Mouse (Mus musculus) embryonic facial prominence, embryonic 15.5 days (tissue): ENCODE measurements around the gene Fam114a1. TPM values are rescaled to one million over a fixed set of nuclear protein-coding genes. Genes with fewer than 3 reads are reported as not detected.
A peak's percentile ranks its signal among the peaks of the same experiment; 100 is the strongest.

ENCODE experiments used
- ATAC-seq: fragments of 200-750 bp; cut with Nextera tagmentation; 2 replicates; pipeline ENCODE4 v1.8.0; 2017; ENCODE audit warnings: low read depth, moderate TSS enrichment; ENCODE audit not compliant: insufficient number of reproducible peaks, low FRiP score, low TSS enrichment
- H3K27ac ChIP-seq: fragments of 300-500 bp; sonication (generic); replicated peaks from 2 replicates; pipeline ENCODE4 v1.5.1; 2015; ENCODE audit warnings: mild to moderate bottlenecking, inconsistent platforms
- H3K27me3 ChIP-seq: fragments of 300-500 bp; sonication (generic); 2 replicates; pipeline ENCODE4 v1.6.1; 2015; ENCODE audit warnings: inconsistent platforms
- H3K36me3 ChIP-seq: fragments of 300-500 bp; sonication (generic); 2 replicates; pipeline ENCODE4 v1.6.1; 2015; ENCODE audit warnings: mild to moderate bottlenecking, inconsistent platforms
- H3K4me1 ChIP-seq: fragments of 300-500 bp; sonication (generic); 2 replicates; pipeline ENCODE4 v1.6.1; 2015; ENCODE audit warnings: inconsistent platforms
- H3K4me2 ChIP-seq: fragments of 300-500 bp; sonication (generic); replicated peaks from 2 replicates; pipeline ENCODE4 v1.6.1; 2015; ENCODE audit warnings: mild to moderate bottlenecking, inconsistent platforms
- H3K4me3 ChIP-seq: fragments of 300-500 bp; sonication (generic); replicated peaks from 2 replicates; pipeline ENCODE4 v1.5.1; 2015; ENCODE audit warnings: mild to moderate bottlenecking, inconsistent platforms
- H3K9ac ChIP-seq: fragments of 300-500 bp; sonication (generic); 2 replicates; pipeline ENCODE4 v1.6.1; 2015; ENCODE audit warnings: inconsistent platforms
- H3K9me3 ChIP-seq: fragments of 300-500 bp; sonication (generic); replicated peaks from 2 replicates; pipeline ENCODE4 v1.6.1; 2016; ENCODE audit warnings: inconsistent platforms
- WGBS: fragments of 180-500 bp; shearing (Covaris S2); methylation state at CpG from one replicate; pipeline ENCODE4 v1.1.7; 2015; 5-methylcytosine and 5-hydroxymethylcytosine counted together
- polyA plus RNA-seq: library from polyadenylated mRNA; unstranded; fragments of >200 nt; fragmentation: Nextera tagmentation; extraction: Ambion mirVana; gene quantifications from 2 replicates; pipeline ENCODE4 v1.2.1, GENCODE M21; 2015

Gene Fam114a1
- polyA plus RNA-seq, 1 experiment from 2014 or later = 71.3 TPM

- H3K4me2 ChIP-seq = no peak overlapping the region
- H3K4me1 ChIP-seq = no peaks in the 10 kb centered on the region
- no peak overlapping the region for H3K27ac ChIP-seq
- H3K27me3 ChIP-seq = no peaks in the 10 kb centered on the region
- no peaks in the 10 kb centered on the region for H3K36me3 ChIP-seq
- 91% methylated on average over 4 of the region's 4 CpGs for WGBS
- H3K9ac ChIP-seq = no peak overlapping the region
- no peaks in the 10 kb centered on the region for H3K9me3 ChIP-seq
- ATAC-seq = no peak
- H3K4me3 ChIP-seq = no peak overlapping the region
Observed at GRCm38 (mm10) chr5:65062236-65062635, 92.4 kb downstream of the Fam114a1 start.

GRCm38 (mm10) chr5:65063266-65063665, 93.4 kb downstream of the Fam114a1 start:
- H3K27ac ChIP-seq = no peak overlapping the region
- no peak overlapping the region for H3K9ac ChIP-seq
- H3K9me3 ChIP-seq = no peaks in the 10 kb centered on the region
- WGBS = 77% methylated on average over 2 of the region's 2 CpGs
- H3K36me3 ChIP-seq = no peaks in the 10 kb centered on the region
- no peaks in the 10 kb centered on the region for H3K4me1 ChIP-seq
- no peak overlapping the region for H3K4me3 ChIP-seq
- no peak overlapping the region for H3K4me2 ChIP-seq
- H3K27me3 ChIP-seq = no peaks in the 10 kb centered on the region
- ATAC-seq = no peak

- Histone ChIP-seq H3K36me3 (no peaks in the 10 kb centered on the region), H3K27ac (no peak overlapping the region), H3K27me3 (no peaks in the 10 kb centered on the region), H3K4me1 (no peaks in the 10 kb centered on the region), H3K9me3 (no peaks in the 10 kb centered on the region), H3K4me2 (no peak overlapping the region), H3K4me3 (no peak overlapping the region), H3K9ac (no peak overlapping the region)
- 73% methylated on average over 6 of the region's 6 CpGs for WGBS
- ATAC-seq = no peak
Observed at GRCm38 (mm10) chr5:65068166-65068565, 98.3 kb downstream of the Fam114a1 start.

GRCm38 (mm10) chr5:65069872-65070271, 100.0 kb downstream of the Fam114a1 start:
- H3K9me3 ChIP-seq = no peaks in the 10 kb centered on the region
- no peak overlapping the region for H3K27ac ChIP-seq
- H3K27me3 ChIP-seq = no peaks in the 10 kb centered on the region
- no peak for ATAC-seq
- H3K9ac ChIP-seq = no peak overlapping the region
- H3K4me1 ChIP-seq = no peaks in the 10 kb centered on the region
- no peaks in the 10 kb centered on the region for H3K36me3 ChIP-seq
- 76% methylated on average over 11 of the region's 11 CpGs for WGBS
- H3K4me3 ChIP-seq = no peak overlapping the region
- H3K4me2 ChIP-seq = no peak overlapping the region

- no peak overlapping the region for H3K27ac ChIP-seq
- 22% methylated on average over 6 of the region's 6 CpGs for WGBS
- H3K4me2 ChIP-seq = no peak overlapping the region
- H3K4me1 ChIP-seq = no peaks in the 10 kb centered on the region
- H3K4me3 ChIP-seq = no peak overlapping the region
- H3K9ac ChIP-seq = no peak overlapping the region
- H3K9me3 ChIP-seq = no peaks in the 10 kb centered on the region
- H3K27me3 ChIP-seq = no peaks in the 10 kb centered on the region
- no peak for ATAC-seq
- H3K36me3 ChIP-seq = no peaks in the 10 kb centered on the region
Observed at GRCm38 (mm10) chr5:65071689-65072118, 101.8 kb downstream of the Fam114a1 start.

- Histone ChIP-seq H3K4me1 (no peaks in the 10 kb centered on the region), H3K9me3 (no peaks in the 10 kb centered on the region), H3K9ac (no peak overlapping the region)
Observed at GRCm38 (mm10) chr5:65073247-65073646, 103.4 kb downstream of the Fam114a1 start.

GRCm38 (mm10) chr5:65074693-65075092, 104.8 kb downstream of the Fam114a1 start:
- WGBS = 59% methylated on average over 7 of the region's 7 CpGs
- H3K36me3 ChIP-seq = no peaks in the 10 kb centered on the region
- no peak overlapping the region for H3K9ac ChIP-seq
- no peaks in the 10 kb centered on the region for H3K9me3 ChIP-seq
- no peak overlapping the region for H3K4me2 ChIP-seq
- no peaks in the 10 kb centered on the region for H3K27me3 ChIP-seq
- H3K4me1 ChIP-seq = no peaks in the 10 kb centered on the region
- H3K4me3 ChIP-seq = no peak overlapping the region
- ATAC-seq = no peak
- no peak overlapping the region for H3K27ac ChIP-seq

More at GRCm38 (mm10) chr5:65073247-65073646, 103.4 kb downstream of the Fam114a1 start:
- Histone ChIP-seq H3K4me3 (no peak overlapping the region), H3K27ac (no peak overlapping the region), H3K4me2 (no peak overlapping the region), H3K36me3 (no peaks in the 10 kb centered on the region), H3K27me3 (no peaks in the 10 kb centered on the region)
- 69% methylated on average over 4 of the region's 4 CpGs for WGBS
- no peak for ATAC-seq

GRCm38 (mm10) chr5:65076087-65076486, 106.2 kb downstream of the Fam114a1 start:
- Histone ChIP-seq H3K4me2 (no peak overlapping the region), H3K27ac (no peak overlapping the region), H3K4me1 (no peaks in the 10 kb centered on the region), H3K36me3 (no peaks in the 10 kb centered on the region), H3K9ac (no peak overlapping the region), H3K27me3 (no peaks in the 10 kb centered on the region), H3K9me3 (no peaks in the 10 kb centered on the region), H3K4me3 (no peak overlapping the region)
- ATAC-seq = no peak
- whole genome bisulfite sequencing = 62% methylated on average over 2 of the region's 2 CpGs

- no peak for ATAC-seq
- no peak overlapping the region for H3K9ac ChIP-seq
- no peaks in the 10 kb centered on the region for H3K9me3 ChIP-seq
- no peaks in the 10 kb centered on the region for H3K36me3 ChIP-seq
- no peaks in the 10 kb centered on the region for H3K27me3 ChIP-seq
- no peaks in the 10 kb centered on the region for H3K4me1 ChIP-seq
- WGBS = 17% methylated on average over 3 of the region's 3 CpGs
- H3K4me2 ChIP-seq = no peak overlapping the region
- H3K4me3 ChIP-seq = no peak overlapping the region
- no peak overlapping the region for H3K27ac ChIP-seq
Observed at GRCm38 (mm10) chr5:65076748-65077147, 106.9 kb downstream of the Fam114a1 start.

GRCm38 (mm10) chr5:65078081-65078480, 108.2 kb downstream of the Fam114a1 start:
- Histone ChIP-seq H3K9me3 (no peaks in the 10 kb centered on the region), H3K4me1 (no peaks in the 10 kb centered on the region), H3K36me3 (no peaks in the 10 kb centered on the region), H3K9ac (no peak overlapping the region), H3K4me2 (no peak overlapping the region), H3K4me3 (no peak overlapping the region), H3K27ac (no peak overlapping the region), H3K27me3 (no peaks in the 10 kb centered on the region)
- WGBS = 91% methylated on average over 4 of the region's 4 CpGs
- ATAC-seq = no peak

GRCm38 (mm10) chr5:65079881-65080280, 110.0 kb downstream of the Fam114a1 start:
- Histone ChIP-seq H3K36me3 (no peaks in the 10 kb centered on the region), H3K9me3 (no peaks in the 10 kb centered on the region), H3K27me3 (no peaks in the 10 kb centered on the region), H3K4me2 (peak overlapping the region; percentile 4; the same call in 1 of the 2 replicates), H3K9ac (no peak overlapping the region), H3K4me3 (peak overlapping the region; percentile 15), H3K4me1 (no peaks in the 10 kb centered on the region), H3K27ac (no peak overlapping the region)
- no peak for ATAC-seq
- WGBS = 52% methylated on average over 9 of the region's 9 CpGs

- H3K9ac ChIP-seq = no peak overlapping the region
- no peak for ATAC-seq
- H3K27me3 ChIP-seq = no peaks in the 10 kb centered on the region
- no peak overlapping the region for H3K4me3 ChIP-seq
- no peak overlapping the region for H3K27ac ChIP-seq
- H3K9me3 ChIP-seq = no peaks in the 10 kb centered on the region
- H3K4me1 ChIP-seq = no peaks in the 10 kb centered on the region
- no peak overlapping the region for H3K4me2 ChIP-seq
- WGBS = 77% methylated on average over 4 of the region's 4 CpGs
- H3K36me3 ChIP-seq = no peaks in the 10 kb centered on the region
Observed at GRCm38 (mm10) chr5:65081836-65082235, 112.0 kb downstream of the Fam114a1 start.
